Mouse (Mus musculus) embryonic stem cell, embryonic (primary cell): Measurements from ENCODE around the gene Mrap.

Experiments
- CTCF ChIA-PET, 4 experiments: fragments of 300-600 bp in 2 of 4; fragments of 350-600 bp in 2 of 4; sonication (Branson Sonifier 250); formaldehyde crosslinking; loops; one replicate each; lab custom pipeline; 2022; ENCODE audit warnings: inconsistent platforms in 2 of 4; lab: Charles Lee
- POLR2A ChIA-PET, 4 experiments: fragments of 300-600 bp in 2 of 4; fragments of 350-600 bp in 2 of 4; sonication (Branson Sonifier 250); formaldehyde crosslinking; loops; one replicate each; lab custom pipeline; 2022; ENCODE audit warnings: antibody characterized with exemption in 4 of 4, inconsistent platforms in 1 of 4; lab: Charles Lee

Gene Mrap

GRCm38 (mm10) chr16:90788580-90788979 is 50.6 kb downstream of the Mrap start:
- ChIA-PET CTCF (interaction anchor here in 1 of 4 experiments (1.1 kb wide), 1 partner anchor 13 kb away, joined by 3 read pairs; no protein-coding TSS in a partner anchor), POLR2A (interaction anchor here in 1 of 4 experiments (1.0 kb wide), 1 partner anchor 9 kb away, joined by 3 read pairs; no protein-coding TSS in a partner anchor)

GRCm38 (mm10) chr16:90790946-90791345 is 52.9 kb downstream of the Mrap start:
- POLR2A ChIA-PET = interaction anchor here in 1 of 4 experiments (1.5 kb wide), 1 partner anchor 144 kb away, joined by 3 read pairs; the partner anchor contains the start of gene Cfap298
- CTCF ChIA-PET = no interaction called here

GRCm38 (mm10) chr16:90792066-90792465 is 54.1 kb downstream of the Mrap start:
- ChIA-PET POLR2A (interaction anchor here in 2 of 4 experiments (1.5 to 1.9 kb wide), 3 partner anchors 10 to 143 kb away, joined by 3 to 5 read pairs (median 4); partner anchors contain the start of gene Cfap298 (in 1 of the 2)), CTCF (interaction anchor here in 2 of 4 experiments (0.9 to 1.0 kb wide), 2 partner anchors 10 kb away, joined by 3 to 4 read pairs; no protein-coding TSS in a partner anchor)

- ChIA-PET POLR2A (interaction anchor here in 2 of 4 experiments (1.5 to 1.9 kb wide), 3 partner anchors 9 to 143 kb away, joined by 3 to 5 read pairs (median 4); partner anchors contain the start of gene Cfap298 (in 1 of the 2)), CTCF (interaction anchor here in 2 of 4 experiments (0.9 to 1.0 kb wide), 2 partner anchors 10 kb away, joined by 3 to 4 read pairs; no protein-coding TSS in a partner anchor)
Observed at GRCm38 (mm10) chr16:90792500-90792899, 54.5 kb downstream of the Mrap start.

DNA sequence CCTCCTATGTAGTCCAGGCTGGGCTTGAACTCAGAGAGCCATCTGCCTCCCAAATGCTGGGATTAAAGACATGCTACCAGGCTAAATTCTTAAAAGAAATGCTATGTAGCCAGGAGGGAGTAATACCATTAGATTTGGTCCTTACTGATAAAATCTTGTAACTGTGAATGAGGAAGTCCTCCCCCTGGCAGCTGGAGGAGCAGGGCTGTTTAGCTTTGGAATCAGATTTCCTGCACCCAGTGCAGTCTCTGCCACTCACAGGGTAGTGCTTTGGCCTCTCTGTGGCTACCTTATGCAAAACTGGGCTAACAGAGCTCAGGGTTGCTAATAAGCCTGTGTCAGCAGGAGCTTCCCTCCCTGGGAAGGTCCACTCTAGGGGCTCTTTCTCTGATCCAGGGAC is 56.7 kb downstream of the Mrap start:
- CTCF ChIA-PET = no interaction called here
- POLR2A ChIA-PET = interaction anchor here in 1 of 4 experiments (1.2 kb wide), 1 partner anchor 32 kb away, joined by 3 read pairs; no protein-coding TSS in a partner anchor

DNA sequence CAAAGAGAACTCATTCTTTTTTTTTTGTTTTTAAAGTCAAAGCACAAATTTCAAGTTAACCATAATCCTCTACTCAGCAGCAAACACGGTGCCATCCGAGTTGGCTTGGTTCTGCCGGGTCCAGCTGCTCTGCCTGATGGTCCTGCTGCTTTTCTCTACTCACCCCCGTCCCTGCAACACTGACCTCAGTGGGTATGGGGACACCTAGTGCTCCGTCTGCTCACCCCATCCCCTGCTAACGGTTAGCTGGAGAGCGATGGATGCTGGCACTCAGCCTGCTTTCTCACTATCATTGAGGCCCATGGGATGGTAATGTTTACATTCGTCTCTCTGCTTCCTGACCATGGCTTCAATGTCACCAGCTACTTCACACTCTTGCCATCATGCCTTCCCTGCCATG is 60.4 kb downstream of the Mrap start:
- POLR2A ChIA-PET = interaction anchor here in 2 of 4 experiments (0.7 to 2.7 kb wide), 4 partner anchors 32 to 495 kb away, joined by 3 to 11 read pairs (median 4); partner anchors contain the start of genes Cfap298 (in 1 of the 2) and Paxbp1 (in 1 of the 2)
- CTCF ChIA-PET = interaction anchor here in 1 of 4 experiments (1.7 kb wide), 1 partner anchor 27 kb away, joined by 5 read pairs; no protein-coding TSS in a partner anchor

GRCm38 (mm10) chr16:90798848-90799247 is 60.8 kb downstream of the Mrap start:
- CTCF ChIA-PET = interaction anchor here in 2 of 4 experiments (0.6 to 1.7 kb wide), 2 partner anchors 26 to 277 kb away, joined by 3 to 5 read pairs; no protein-coding TSS in a partner anchor
- POLR2A ChIA-PET = interaction anchor here in 2 of 4 experiments (0.7 to 2.7 kb wide), 4 partner anchors 31 to 496 kb away, joined by 3 to 11 read pairs (median 4); partner anchors contain the start of genes Cfap298 (in 1 of the 2) and Paxbp1 (in 1 of the 2)
